Mouse (Mus musculus) stomach, embryonic 14.5 days (tissue): ENCODE results near the gene Sec63. TPM values are rescaled to one million over a fixed set of nuclear protein-coding genes. Genes with fewer than 3 reads are reported as not detected.

Experiments
- ATAC-seq: fragments of 200-750 bp; cut with Nextera tagmentation; 2 replicates; pipeline ENCODE4 v1.8.0; 2017; ENCODE audit warnings: low read depth, moderate TSS enrichment; ENCODE audit not compliant: insufficient number of reproducible peaks, insufficient read depth, low FRiP score
- H3K27ac ChIP-seq: fragments of 300-500 bp; sonication (generic); 2 replicates; pipeline ENCODE4 v1.5.1; 2014; ENCODE audit warnings: mild to moderate bottlenecking, low read length, moderate library complexity, mixed read lengths
- H3K27me3 ChIP-seq: fragments of 300-500 bp; sonication (generic); 2 replicates; pipeline ENCODE4 v1.6.1; 2014; ENCODE audit warnings: low read length, control low read depth, mixed read lengths; ENCODE audit not compliant: control insufficient read depth, insufficient read depth
- H3K36me3 ChIP-seq: fragments of 300-500 bp; sonication (generic); 2 replicates; pipeline ENCODE4 v1.6.1; 2014; ENCODE audit warnings: mild to moderate bottlenecking, control low read depth, low read length, moderate library complexity, mixed read lengths; ENCODE audit not compliant: control insufficient read depth, insufficient read depth
- H3K4me1 ChIP-seq: fragments of 300-500 bp; sonication (generic); 2 replicates; pipeline ENCODE4 v1.6.1; 2014; ENCODE audit warnings: low read length, control low read depth, mixed read lengths; ENCODE audit not compliant: control insufficient read depth, insufficient read depth
- H3K4me2 ChIP-seq: fragments of 300-500 bp; sonication (generic); replicated peaks from 2 replicates; pipeline ENCODE4 v1.6.1; 2014; ENCODE audit warnings: low read depth, low read length, control low read depth
- H3K4me3 ChIP-seq: fragments of 300-500 bp; sonication (generic); 2 replicates; pipeline ENCODE4 v1.5.1; 2014; ENCODE audit warnings: low read depth, low read length, control low read depth
- H3K9ac ChIP-seq: fragments of 300-500 bp; sonication (generic); replicated peaks from 2 replicates; pipeline ENCODE4 v1.6.1; 2014; ENCODE audit warnings: low read depth, mild to moderate bottlenecking, control low read depth, low read length, moderate library complexity, mixed read lengths
- H3K9me3 ChIP-seq: fragments of 300-500 bp; sonication (generic); 2 replicates; pipeline ENCODE4 v1.6.1; 2016; ENCODE audit warnings: low read depth, low read length, control low read depth; ENCODE audit not compliant: control insufficient read depth
- WGBS: fragments of 180-500 bp; shearing (Covaris S2); extraction: QIAGEN DNeasy Blood & Tissue Kit; methylation state at CpG from one replicate; pipeline ENCODE4 v1.1.7; 2014; 5-methylcytosine and 5-hydroxymethylcytosine counted together
- polyA plus RNA-seq: library from polyadenylated mRNA; unstranded; fragments of >200 nt; fragmentation: Nextera tagmentation; extraction: Ambion mirVana; gene quantifications from 2 replicates; pipeline ENCODE4 v1.2.1, GENCODE M21; 2014

The Sec63 gene
- polyA plus RNA-seq, 1 experiment from 2014 or later = 22.8 TPM

DNA sequence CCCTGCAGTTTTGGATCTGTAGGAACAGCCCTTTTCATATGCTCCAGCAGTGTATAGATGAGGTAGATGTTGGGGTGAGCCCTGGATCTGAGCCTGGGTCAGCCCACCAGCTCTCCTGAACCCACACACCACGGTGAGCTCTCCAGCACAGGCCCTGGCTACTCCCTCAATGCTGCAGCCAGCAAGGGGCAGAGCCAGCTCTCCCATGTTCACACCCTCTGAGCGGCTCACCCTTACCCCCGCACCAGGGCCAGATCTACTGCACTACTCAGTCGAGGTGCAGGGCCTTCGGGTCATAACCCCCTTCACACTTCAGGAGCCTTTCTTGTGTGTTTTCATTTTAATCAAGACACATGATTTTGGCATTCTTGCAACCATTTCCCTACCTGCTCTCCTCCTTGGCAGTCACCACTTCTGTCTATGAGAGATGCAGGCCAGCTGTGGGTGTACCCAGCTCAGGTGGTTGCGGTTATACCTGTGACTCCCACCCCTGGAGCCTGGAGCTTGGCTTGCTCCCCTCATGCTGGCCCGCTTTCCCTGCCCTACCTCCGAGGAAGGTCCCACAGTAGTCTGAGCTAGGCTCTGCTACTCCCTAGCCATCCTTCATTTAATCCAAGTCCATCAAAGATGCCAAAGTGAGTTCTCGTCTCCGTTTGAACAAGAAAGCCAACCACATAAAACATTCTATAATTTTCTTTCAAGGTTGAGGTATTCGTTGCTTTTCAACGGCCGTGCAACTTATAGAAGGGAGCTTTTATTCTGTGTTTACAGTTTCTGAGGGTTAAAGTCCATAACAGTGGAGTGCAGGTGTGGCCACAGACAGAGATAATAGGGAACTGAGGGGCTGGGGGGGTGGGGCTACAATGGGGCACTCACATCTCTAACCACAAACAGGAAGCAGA lies 87.1 kb downstream of the Sec63 start:
- no peaks in the 10 kb centered on the region for H3K4me1 ChIP-seq
- 0 out of 2 replicates have a peak overlapping the region, but pooled peaks have one; percentile 55 for H3K27ac ChIP-seq
- H3K4me3 ChIP-seq = no peak overlapping the region
- H3K27me3 ChIP-seq = no peaks in the 10 kb centered on the region
- H3K9me3 ChIP-seq = no peaks in the 10 kb centered on the region; the same call in 1 of the 2 replicates
- H3K36me3 ChIP-seq = no peaks in the 10 kb centered on the region
- no peak overlapping the region for H3K9ac ChIP-seq
- 74% methylated on average over 13 of the region's 13 CpGs for WGBS
- no peak overlapping the region for H3K4me2 ChIP-seq
- ATAC-seq = peak; percentile 54; the same call in 1 of the 2 replicates

GRCm38 (mm10) chr10:42849081-42849400 lies 87.7 kb downstream of the Sec63 start:
- Histone ChIP-seq H3K4me3 (no peak overlapping the region), H3K9ac (no peak overlapping the region), H3K4me1 (no peaks in the 10 kb centered on the region), H3K27ac (no peak overlapping the region), H3K27me3 (no peaks in the 10 kb centered on the region), H3K4me2 (no peak overlapping the region), H3K36me3 (no peaks in the 10 kb centered on the region), H3K9me3 (no peaks in the 10 kb centered on the region; the same call in 1 of the 2 replicates)
- no peak for ATAC-seq
- WGBS = 85% methylated on average over 7 of the region's 7 CpGs

- WGBS = 59% methylated on average over 4 of the region's 4 CpGs
- Histone ChIP-seq H3K4me1 (no peaks in the 10 kb centered on the region; the same call in 1 of the 2 replicates), H3K9ac (no peak overlapping the region), H3K9me3 (no peaks in the 10 kb centered on the region; the same call in 1 of the 2 replicates), H3K27me3 (no peaks in the 10 kb centered on the region), H3K36me3 (no peaks in the 10 kb centered on the region), H3K4me3 (no peak overlapping the region), H3K27ac (peak overlapping the region; percentile 58; the same call in 1 of the 2 replicates), H3K4me2 (no peak overlapping the region)
- ATAC-seq = no peak
Measured at GRCm38 (mm10) chr10:42854838-42855237, 93.5 kb downstream of the Sec63 start.

- Histone ChIP-seq H3K27ac (peak overlapping the region; percentile 58; the same call in 1 of the 2 replicates), H3K4me3 (no peak overlapping the region), H3K4me2 (no peak overlapping the region), H3K9me3 (no peaks in the 10 kb centered on the region; the same call in 1 of the 2 replicates), H3K4me1 (peaks cover 3% of the 10 kb centered on the region), H3K27me3 (no peaks in the 10 kb centered on the region), H3K36me3 (no peaks in the 10 kb centered on the region), H3K9ac (no peak overlapping the region)
- ATAC-seq = peak; percentile 36; the same call in 1 of the 2 replicates
- 16% methylated on average over 5 of the region's 5 CpGs for WGBS
Measured at GRCm38 (mm10) chr10:42855250-42855649, 94.0 kb downstream of the Sec63 start.

- H3K27ac ChIP-seq = no peak overlapping the region
- H3K4me2 ChIP-seq = no peak overlapping the region
- ATAC-seq = no peak
- H3K9me3 ChIP-seq = no peaks in the 10 kb centered on the region; the same call in 1 of the 2 replicates
- peaks cover 7% of the 10 kb centered on the region for H3K4me1 ChIP-seq
- no peaks in the 10 kb centered on the region for H3K36me3 ChIP-seq
- 96% methylated on average over 9 of the region's 9 CpGs for WGBS
- no peak overlapping the region for H3K9ac ChIP-seq
- H3K4me3 ChIP-seq = no peak overlapping the region
- no peaks in the 10 kb centered on the region for H3K27me3 ChIP-seq
Measured at GRCm38 (mm10) chr10:42856574-42856973, 95.3 kb downstream of the Sec63 start.

GRCm38 (mm10) chr10:42857021-42857420 lies 95.7 kb downstream of the Sec63 start:
- Histone ChIP-seq H3K9ac (no peak overlapping the region), H3K36me3 (no peaks in the 10 kb centered on the region), H3K4me1 (peaks cover 9% of the 10 kb centered on the region), H3K27me3 (no peaks in the 10 kb centered on the region), H3K4me3 (no peak overlapping the region), H3K9me3 (no peaks in the 10 kb centered on the region; the same call in 1 of the 2 replicates), H3K27ac (no peak overlapping the region), H3K4me2 (no peak overlapping the region)
- 88% methylated on average over 2 of the region's 2 CpGs for WGBS
- ATAC-seq = no peak

- WGBS = 29% methylated on average over 2 of the region's 2 CpGs
- ATAC-seq = no peak
- no peak overlapping the region for H3K27ac ChIP-seq
- H3K36me3 ChIP-seq = no peaks in the 10 kb centered on the region
- H3K4me1 ChIP-seq = peaks cover 22% of the 10 kb centered on the region
- H3K4me2 ChIP-seq = no peak overlapping the region
- H3K4me3 ChIP-seq = no peak overlapping the region
- H3K27me3 ChIP-seq = no peaks in the 10 kb centered on the region
- H3K9me3 ChIP-seq = no peaks in the 10 kb centered on the region
- no peak overlapping the region for H3K9ac ChIP-seq
Measured at GRCm38 (mm10) chr10:42859781-42860158, 98.5 kb downstream of the Sec63 start.

GRCm38 (mm10) chr10:42860159-42860911 lies 99.0 kb downstream of the Sec63 start, which contains the start of gene Scml4:
Scml4 (plus strand) TSS chr10:42860370.
- no peak within 1 kb of the TSS for H3K4me3 ChIP-seq
- peak; percentile 15; the same call in 1 of the 2 replicates for ATAC-seq
- no peaks in the 10 kb centered on the region for H3K27me3 ChIP-seq
- H3K4me2 ChIP-seq = peak within 1 kb of the TSS; percentile 21
- no peaks in the 10 kb centered on the region for H3K9me3 ChIP-seq
- peaks cover 22% of the 10 kb centered on the region for H3K4me1 ChIP-seq
- 45% methylated on average over 17 of the region's 17 CpGs for WGBS
- no peaks in the 10 kb centered on the region for H3K36me3 ChIP-seq
- no peak within 1 kb of the TSS for H3K27ac ChIP-seq
- H3K9ac ChIP-seq = no peak within 1 kb of the TSS
